Mouse (Mus musculus): ENCODE data around the gene Ahdc1. TPM values are rescaled to one million over a fixed set of nuclear protein-coding genes. Genes with fewer than 3 reads are reported as not detected.

The Ahdc1 gene
- polyA plus RNA-seq, 1 experiment from 2014 or later: 7.0 TPM

GRCm38 (mm10) chr4:133078947-133079346 lies 67.9 kb downstream of the Ahdc1 start:
- H3K9me3 ChIP-seq (replicated peaks; ENCODE audit: control insufficient read depth, low read length): no peaks in the 10 kb centered on the region
- peak overlapping the region; percentile 54 for H3K27ac ChIP-seq (ENCODE audit: low read depth, low read length)
- ATAC-seq (replicated peaks; ENCODE audit: insufficient number of reproducible peaks, low FRiP score, low TSS enrichment): no peak
- peaks cover 3% of the 10 kb centered on the region for H3K36me3 ChIP-seq (ENCODE audit: control insufficient read depth, insufficient read depth, low read length)
- no peak overlapping the region for H3K4me3 ChIP-seq (ENCODE audit: low read depth, low read length)
- peak overlapping the region; percentile 9; the same call in 1 of the 2 replicates for H3K4me2 ChIP-seq
- H3K9ac ChIP-seq (ENCODE audit: low read depth, low read length): 0 out of 2 replicates have a peak overlapping the region, but pooled peaks have one; percentile 39
- H3K4me1 ChIP-seq (ENCODE audit: control insufficient read depth, insufficient read depth, low read length): peaks cover 50% of the 10 kb centered on the region
- 26% methylated on average over 5 of the region's 5 CpGs for WGBS (ENCODE audit: insufficient replicate concordance)
- no peaks in the 10 kb centered on the region for H3K27me3 ChIP-seq (ENCODE audit: control insufficient read depth, insufficient read depth, low read length)

GRCm38 (mm10) chr4:133079416-133080113 lies 68.5 kb downstream of the Ahdc1 start:
- Histone ChIP-seq H3K4me2 (peak overlapping the region; percentile 9; the same call in 1 of the 2 replicates), H3K4me3 (ENCODE audit: low read depth, low read length) (no peak overlapping the region), H3K9ac (ENCODE audit: low read depth, low read length) (no peak overlapping the region), H3K27me3 (ENCODE audit: control insufficient read depth, insufficient read depth, low read length) (no peaks in the 10 kb centered on the region), H3K36me3 (ENCODE audit: control insufficient read depth, insufficient read depth, low read length) (peaks cover 3% of the 10 kb centered on the region), H3K4me1 (ENCODE audit: control insufficient read depth, insufficient read depth, low read length) (peaks cover 49% of the 10 kb centered on the region), H3K9me3 (replicated peaks; ENCODE audit: control insufficient read depth, low read length) (no peaks in the 10 kb centered on the region), H3K27ac (ENCODE audit: low read depth, low read length) (peak overlapping the region; percentile 54)
- WGBS (ENCODE audit: insufficient replicate concordance): 25% methylated on average over 7 of the region's 7 CpGs
- ATAC-seq (replicated peaks; ENCODE audit: insufficient number of reproducible peaks, low FRiP score, low TSS enrichment): no peak

GRCm38 (mm10) chr4:133080862-133081261 lies 69.8 kb downstream of the Ahdc1 start:
- Histone ChIP-seq H3K9me3 (replicated peaks; ENCODE audit: control insufficient read depth, low read length) (no peaks in the 10 kb centered on the region), H3K9ac (ENCODE audit: low read depth, low read length) (no peak overlapping the region), H3K36me3 (ENCODE audit: control insufficient read depth, insufficient read depth, low read length) (peaks cover 3% of the 10 kb centered on the region), H3K27ac (ENCODE audit: low read depth, low read length) (no peak overlapping the region), H3K4me1 (ENCODE audit: control insufficient read depth, insufficient read depth, low read length) (peaks cover 52% of the 10 kb centered on the region), H3K4me2 (no peak overlapping the region), H3K4me3 (ENCODE audit: low read depth, low read length) (no peak overlapping the region), H3K27me3 (ENCODE audit: control insufficient read depth, insufficient read depth, low read length) (peaks cover 3% of the 10 kb centered on the region; the same call in 1 of the 2 replicates)
- WGBS (ENCODE audit: insufficient replicate concordance): 87% methylated on average over 3 of the region's 3 CpGs
- ATAC-seq (replicated peaks; ENCODE audit: insufficient number of reproducible peaks, low FRiP score, low TSS enrichment): no peak

- peaks cover 3% of the 10 kb centered on the region for H3K36me3 ChIP-seq (ENCODE audit: control insufficient read depth, insufficient read depth, low read length)
- no peak overlapping the region for H3K9ac ChIP-seq (ENCODE audit: low read depth, low read length)
- H3K9me3 ChIP-seq (replicated peaks; ENCODE audit: control insufficient read depth, low read length): no peaks in the 10 kb centered on the region
- H3K27ac ChIP-seq (ENCODE audit: low read depth, low read length): no peak overlapping the region
- no peak for ATAC-seq (replicated peaks; ENCODE audit: insufficient number of reproducible peaks, low FRiP score, low TSS enrichment)
- WGBS (ENCODE audit: insufficient replicate concordance): 87% methylated on average over 6 of the region's 6 CpGs
- peaks cover 60% of the 10 kb centered on the region for H3K4me1 ChIP-seq (ENCODE audit: control insufficient read depth, insufficient read depth, low read length)
- no peak overlapping the region for H3K4me3 ChIP-seq (ENCODE audit: low read depth, low read length)
- H3K27me3 ChIP-seq (ENCODE audit: control insufficient read depth, insufficient read depth, low read length): peaks cover 3% of the 10 kb centered on the region; the same call in 1 of the 2 replicates
- H3K4me2 ChIP-seq: no peak overlapping the region
Observed at GRCm38 (mm10) chr4:133082216-133082773, 71.2 kb downstream of the Ahdc1 start.

- Histone ChIP-seq H3K36me3 (ENCODE audit: control insufficient read depth, insufficient read depth, low read length) (no peaks in the 10 kb centered on the region; the same call in none of the 2 replicates), H3K9me3 (replicated peaks; ENCODE audit: control insufficient read depth, low read length) (no peaks in the 10 kb centered on the region), H3K9ac (ENCODE audit: low read depth, low read length) (peak overlapping the region; percentile 77), H3K4me1 (ENCODE audit: control insufficient read depth, insufficient read depth, low read length) (peaks cover 55% of the 10 kb centered on the region), H3K27ac (ENCODE audit: low read depth, low read length) (peak overlapping the region; percentile 97), H3K27me3 (ENCODE audit: control insufficient read depth, insufficient read depth, low read length) (peaks cover 3% of the 10 kb centered on the region; the same call in 1 of the 2 replicates), H3K4me3 (ENCODE audit: low read depth, low read length) (peak overlapping the region; percentile 44), H3K4me2 (peak overlapping the region; percentile 78)
- 13% methylated on average over 2 of the region's 3 CpGs for WGBS (ENCODE audit: insufficient replicate concordance)
- peak; percentile 37 for ATAC-seq (replicated peaks; ENCODE audit: insufficient number of reproducible peaks, low FRiP score, low TSS enrichment)
Observed at GRCm38 (mm10) chr4:133083991-133084861, 73.2 kb downstream of the Ahdc1 start.

GRCm38 (mm10) chr4:133085011-133085782 lies 74.1 kb downstream of the Ahdc1 start:
- ATAC-seq (replicated peaks; ENCODE audit: insufficient number of reproducible peaks, low FRiP score, low TSS enrichment): peak; percentile 33

GRCm38 (mm10) chr4:133085783-133086342 lies 74.8 kb downstream of the Ahdc1 start:
- Histone ChIP-seq H3K9ac (ENCODE audit: low read depth, low read length) (peak overlapping the region; percentile 77), H3K4me1 (ENCODE audit: control insufficient read depth, insufficient read depth, low read length) (peaks cover 64% of the 10 kb centered on the region), H3K4me3 (ENCODE audit: low read depth, low read length) (peak overlapping the region; percentile 44; the same call in 1 of the 2 replicates), H3K4me2 (peak overlapping the region; percentile 78), H3K9me3 (replicated peaks; ENCODE audit: control insufficient read depth, low read length) (no peaks in the 10 kb centered on the region), H3K27me3 (ENCODE audit: control insufficient read depth, insufficient read depth, low read length) (peaks cover 3% of the 10 kb centered on the region; the same call in 1 of the 2 replicates), H3K27ac (ENCODE audit: low read depth, low read length) (peak overlapping the region; percentile 97), H3K36me3 (ENCODE audit: control insufficient read depth, insufficient read depth, low read length) (no peaks in the 10 kb centered on the region)
- WGBS (ENCODE audit: insufficient replicate concordance): 14% methylated on average over 12 of the region's 12 CpGs
- no peak for ATAC-seq (replicated peaks; ENCODE audit: insufficient number of reproducible peaks, low FRiP score, low TSS enrichment)

More at GRCm38 (mm10) chr4:133085011-133085782, 74.1 kb downstream of the Ahdc1 start:
- peaks cover 57% of the 10 kb centered on the region for H3K4me1 ChIP-seq (ENCODE audit: control insufficient read depth, insufficient read depth, low read length)
- H3K4me2 ChIP-seq: peak overlapping the region; percentile 78
- H3K36me3 ChIP-seq (ENCODE audit: control insufficient read depth, insufficient read depth, low read length): no peaks in the 10 kb centered on the region; the same call in 1 of the 2 replicates
- peaks cover 3% of the 10 kb centered on the region; the same call in 1 of the 2 replicates for H3K27me3 ChIP-seq (ENCODE audit: control insufficient read depth, insufficient read depth, low read length)
- peak overlapping the region; percentile 77 for H3K9ac ChIP-seq (ENCODE audit: low read depth, low read length)
- WGBS (ENCODE audit: insufficient replicate concordance): 2% methylated on average over 32 of the region's 53 CpGs
- peak overlapping the region; percentile 97 for H3K27ac ChIP-seq (ENCODE audit: low read depth, low read length)
- peak overlapping the region; percentile 44 for H3K4me3 ChIP-seq (ENCODE audit: low read depth, low read length)
- no peaks in the 10 kb centered on the region for H3K9me3 ChIP-seq (replicated peaks; ENCODE audit: control insufficient read depth, low read length)

Measured in heart, embryonic 11.5 days (tissue).